Mouse (Mus musculus) heart, embryonic 16.5 days (tissue): ENCODE measurements around the gene Pcf11. TPM values are rescaled to one million over a fixed set of nuclear protein-coding genes. Genes with fewer than 3 reads are reported as not detected.

ENCODE experiments used
- ATAC-seq: fragments of 200-750 bp; cut with Nextera tagmentation; replicated peaks from 2 replicates; pipeline ENCODE4 v1.8.0; 2017; ENCODE audit warnings: moderate number of reproducible peaks; ENCODE audit not compliant: insufficient read depth, low FRiP score; ENCODE audit errors: extremely low read depth
- H3K27ac ChIP-seq: fragments of 300-500 bp; sonication (generic); 2 replicates; pipeline ENCODE4 v1.5.1; 2014; ENCODE audit warnings: mild to moderate bottlenecking, low read length, control low read depth, moderate library complexity
- H3K27me3 ChIP-seq: fragments of 300-500 bp; sonication (generic); 2 replicates; pipeline ENCODE4 v1.6.1; 2014; ENCODE audit warnings: low read length, mixed read lengths; ENCODE audit not compliant: control insufficient read depth, insufficient read depth
- H3K36me3 ChIP-seq: fragments of 300-500 bp; sonication (generic); 2 replicates; pipeline ENCODE4 v1.6.1; 2014; ENCODE audit not compliant: control insufficient read depth, insufficient read depth
- H3K4me1 ChIP-seq: fragments of 300-500 bp; sonication (generic); 2 replicates; pipeline ENCODE4 v1.6.1; 2014; ENCODE audit warnings: low read length, mixed read lengths; ENCODE audit not compliant: control insufficient read depth, insufficient read depth
- H3K4me2 ChIP-seq: fragments of 300-500 bp; sonication (generic); 2 replicates; pipeline ENCODE4 v1.6.1; 2014; ENCODE audit warnings: low read depth, mild to moderate bottlenecking, control low read depth, low read length
- H3K4me3 ChIP-seq: fragments of 300-500 bp; sonication (generic); 2 replicates; pipeline ENCODE4 v1.5.1; 2014; ENCODE audit warnings: mild to moderate bottlenecking, control low read depth, low read length
- H3K9ac ChIP-seq: fragments of 300-500 bp; sonication (generic); 2 replicates; pipeline ENCODE4 v1.6.1; 2014; ENCODE audit warnings: low read length, control low read depth
- H3K9me3 ChIP-seq: fragments of 300-500 bp; sonication (generic); replicated peaks from 2 replicates; pipeline ENCODE4 v1.6.1; 2016; ENCODE audit warnings: low read length; ENCODE audit not compliant: control insufficient read depth
- WGBS: fragments of 180-500 bp; shearing (Covaris S2); extraction: QIAGEN DNeasy Blood & Tissue Kit; methylation state at CpG from one replicate; pipeline ENCODE4 v1.1.7; 2014; 5-methylcytosine and 5-hydroxymethylcytosine counted together
- polyA plus RNA-seq: library from polyadenylated mRNA; unstranded; fragments of >200 nt; fragmentation: Nextera tagmentation; extraction: Ambion mirVana; gene quantifications from 2 replicates; pipeline ENCODE4 v1.2.1, GENCODE M21; 2015

Gene Pcf11
- polyA plus RNA-seq, 1 experiment from 2014 or later = 14.1 TPM

DNA sequence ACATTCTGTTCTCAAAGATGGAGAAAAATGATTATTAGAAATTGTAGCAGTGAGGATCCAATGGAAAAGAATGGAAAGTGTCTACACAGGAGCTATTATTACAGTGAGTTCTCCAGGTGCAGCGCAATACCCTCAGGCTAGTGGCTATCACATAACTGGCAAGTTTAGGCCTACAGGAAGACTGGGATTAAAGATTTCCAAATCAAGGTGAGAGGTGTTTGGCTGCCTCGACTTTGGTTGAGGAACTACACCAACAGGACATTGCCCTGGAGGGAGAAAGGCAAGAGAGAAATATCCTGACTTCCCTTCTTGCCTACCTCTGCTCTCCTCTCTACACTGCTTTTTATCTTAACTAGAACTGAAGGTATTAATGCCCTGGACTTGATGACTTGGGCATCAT lies 19.4 kb upstream of the Pcf11 start:
- no peak overlapping the region for H3K9ac ChIP-seq
- H3K4me2 ChIP-seq = no peak overlapping the region
- no peaks in the 10 kb centered on the region for H3K36me3 ChIP-seq
- ATAC-seq = no peak
- 71% methylated on average over 2 of the region's 2 CpGs for WGBS
- H3K27ac ChIP-seq = no peak overlapping the region
- H3K4me1 ChIP-seq = no peaks in the 10 kb centered on the region
- no peaks in the 10 kb centered on the region for H3K9me3 ChIP-seq
- H3K27me3 ChIP-seq = no peaks in the 10 kb centered on the region
- no peak overlapping the region for H3K4me3 ChIP-seq

DNA sequence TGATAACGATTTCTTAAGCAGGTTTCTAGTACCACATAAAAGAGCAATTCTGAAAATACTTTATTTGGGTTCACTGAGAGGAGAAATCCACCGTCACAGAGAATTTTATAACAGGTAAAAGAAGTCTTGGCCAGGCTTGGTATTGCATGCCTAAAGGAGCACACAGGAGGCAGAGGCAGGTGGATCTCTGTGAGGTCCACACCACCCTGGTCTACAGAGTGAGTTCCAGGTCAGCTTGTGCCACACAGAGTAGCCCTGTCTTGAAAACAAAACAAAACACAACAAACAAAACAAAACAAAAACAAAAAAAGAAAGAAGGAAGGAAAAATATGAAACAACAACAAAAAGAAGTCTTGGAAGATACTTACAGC lies 18.6 kb upstream of the Pcf11 start:
- 80% methylated on average over 2 of the region's 2 CpGs for WGBS
- Histone ChIP-seq H3K4me1 (no peaks in the 10 kb centered on the region), H3K36me3 (no peaks in the 10 kb centered on the region), H3K9me3 (no peaks in the 10 kb centered on the region), H3K4me2 (no peak overlapping the region), H3K9ac (no peak overlapping the region), H3K27ac (no peak overlapping the region), H3K27me3 (no peaks in the 10 kb centered on the region), H3K4me3 (no peak overlapping the region)
- no peak for ATAC-seq

DNA sequence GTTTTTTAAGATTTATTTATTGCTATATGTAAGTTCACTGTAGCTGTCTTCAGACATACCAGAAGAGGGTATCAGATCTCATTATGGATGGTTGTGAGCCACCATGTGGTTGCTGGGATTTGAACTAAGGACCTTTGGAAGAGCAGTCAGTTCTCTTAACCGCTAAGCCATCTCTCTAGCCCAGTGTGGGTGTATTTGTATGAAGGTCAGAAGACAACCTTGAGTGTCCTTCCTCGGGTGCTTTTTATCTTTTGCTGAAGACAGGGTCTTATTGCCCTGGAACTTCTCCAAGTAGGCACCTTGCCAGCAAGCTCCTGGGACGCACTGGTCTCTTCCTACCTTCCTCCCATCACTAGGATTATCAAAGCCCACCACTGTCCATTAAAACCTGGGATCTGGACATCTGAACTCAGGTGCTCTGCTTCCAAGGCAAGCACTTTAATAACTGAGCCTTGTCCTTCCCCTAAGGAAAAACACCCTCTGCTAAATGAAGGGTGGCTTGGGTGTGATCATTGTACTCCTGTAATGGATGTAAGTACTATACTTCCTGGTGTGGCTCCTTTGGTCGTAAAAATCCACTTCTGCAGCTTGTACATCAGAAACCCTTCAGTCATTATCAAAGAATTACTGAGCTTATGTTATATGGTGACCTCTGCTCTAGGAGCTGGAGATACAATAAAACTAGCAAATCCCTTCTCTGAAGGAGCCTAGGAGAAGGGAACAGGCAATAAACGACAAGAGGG lies 18.0 kb upstream of the Pcf11 start:
- no peak overlapping the region for H3K4me3 ChIP-seq
- H3K4me1 ChIP-seq = no peaks in the 10 kb centered on the region
- no peak overlapping the region for H3K4me2 ChIP-seq
- WGBS = 57% methylated on average over 5 of the region's 5 CpGs
- H3K36me3 ChIP-seq = no peaks in the 10 kb centered on the region
- H3K9ac ChIP-seq = no peak overlapping the region
- H3K27ac ChIP-seq = no peak overlapping the region
- H3K9me3 ChIP-seq = no peaks in the 10 kb centered on the region
- H3K27me3 ChIP-seq = no peaks in the 10 kb centered on the region
- ATAC-seq = no peak

- no peak overlapping the region for H3K4me3 ChIP-seq
- no peaks in the 10 kb centered on the region for H3K36me3 ChIP-seq
- H3K27ac ChIP-seq = no peak overlapping the region
- H3K4me2 ChIP-seq = no peak overlapping the region
- no peak overlapping the region for H3K9ac ChIP-seq
- 0 out of 2 replicates have a peak, but pooled peaks cover 2% of the 10 kb centered on the region for H3K9me3 ChIP-seq
- whole genome bisulfite sequencing = 44% methylated on average over 4 of the region's 4 CpGs
- H3K27me3 ChIP-seq = no peaks in the 10 kb centered on the region; the same call in 1 of the 2 replicates
- no peak for ATAC-seq
- H3K4me1 ChIP-seq = no peaks in the 10 kb centered on the region
These were observed 7.6 kb upstream of the Pcf11 start for GRCm38 (mm10) chr7:92677346-92677745.

DNA sequence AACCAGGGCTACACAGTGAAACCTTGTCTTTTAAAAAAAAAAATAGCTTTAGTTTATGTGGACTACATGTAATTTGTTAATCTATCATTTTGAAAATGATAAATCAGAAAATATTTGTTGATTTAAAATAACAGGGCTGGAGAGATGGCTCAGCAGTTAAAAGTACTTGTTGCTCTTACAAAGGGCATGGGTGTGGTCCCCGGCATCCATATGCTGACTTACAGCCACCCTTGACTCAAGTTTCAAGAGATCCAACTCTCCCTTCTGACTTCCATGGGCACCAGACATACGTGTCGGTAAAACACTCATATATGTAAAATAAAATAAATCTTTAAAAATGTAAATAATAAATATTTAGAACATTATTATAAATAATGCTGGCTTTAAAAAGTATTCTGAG lies 5.4 kb upstream of the Pcf11 start:
- Histone ChIP-seq H3K4me1 (peaks cover 3% of the 10 kb centered on the region; the same call in 1 of the 2 replicates), H3K36me3 (no peaks in the 10 kb centered on the region), H3K9ac (no peak overlapping the region), H3K9me3 (0 out of 2 replicates have a peak, but pooled peaks cover 2% of the 10 kb centered on the region), H3K4me2 (no peak overlapping the region), H3K4me3 (no peak overlapping the region), H3K27ac (no peak overlapping the region), H3K27me3 (no peaks in the 10 kb centered on the region; the same call in 1 of the 2 replicates)
- WGBS = 85% methylated on average over 3 of the region's 3 CpGs
- ATAC-seq = no peak

- Histone ChIP-seq H3K9me3 (0 out of 2 replicates have a peak, but pooled peaks cover 2% of the 10 kb centered on the region), H3K27me3 (no peaks in the 10 kb centered on the region; the same call in 1 of the 2 replicates), H3K9ac (peak overlapping the region; percentile 98), H3K4me3 (peak overlapping the region; percentile 99), H3K4me2 (peak overlapping the region; percentile 78), H3K27ac (peak overlapping the region; percentile 97), H3K4me1 (peaks cover 17% of the 10 kb centered on the region), H3K36me3 (no peaks in the 10 kb centered on the region)
- 0% methylated on average over 29 of the region's 29 CpGs for WGBS
- ATAC-seq = peak; percentile 19
These were observed 785 bp downstream of the Pcf11 start for GRCm38 (mm10) chr7:92668791-92669506.

- H3K9me3 ChIP-seq = no peaks in the 10 kb centered on the region
- no peaks in the 10 kb centered on the region for H3K27me3 ChIP-seq
- peaks cover 17% of the 10 kb centered on the region for H3K4me1 ChIP-seq
- peaks cover 11% of the 10 kb centered on the region for H3K36me3 ChIP-seq
- ATAC-seq = no peak
- peak overlapping the region; percentile 21; the same call in 1 of the 2 replicates for H3K9ac ChIP-seq
- H3K4me3 ChIP-seq = no peak overlapping the region; the same call in 1 of the 2 replicates
- H3K27ac ChIP-seq = no peak overlapping the region
- WGBS = 61% methylated on average over 7 of the region's 7 CpGs
- H3K4me2 ChIP-seq = peak overlapping the region; percentile 78
These were observed 3.4 kb downstream of the Pcf11 start for GRCm38 (mm10) chr7:92666274-92666820.

- WGBS = 97% methylated on average over 5 of the region's 5 CpGs
- Histone ChIP-seq H3K4me3 (no peak overlapping the region), H3K9me3 (no peaks in the 10 kb centered on the region; the same call in 1 of the 2 replicates), H3K4me2 (no peak overlapping the region), H3K27ac (no peak overlapping the region), H3K4me1 (peaks cover 6% of the 10 kb centered on the region; the same call in 1 of the 2 replicates), H3K36me3 (peaks cover 59% of the 10 kb centered on the region), H3K27me3 (no peaks in the 10 kb centered on the region), H3K9ac (no peak overlapping the region)
- ATAC-seq = no peak
These were observed 11.7 kb downstream of the Pcf11 start for GRCm38 (mm10) chr7:92658050-92658449.

DNA sequence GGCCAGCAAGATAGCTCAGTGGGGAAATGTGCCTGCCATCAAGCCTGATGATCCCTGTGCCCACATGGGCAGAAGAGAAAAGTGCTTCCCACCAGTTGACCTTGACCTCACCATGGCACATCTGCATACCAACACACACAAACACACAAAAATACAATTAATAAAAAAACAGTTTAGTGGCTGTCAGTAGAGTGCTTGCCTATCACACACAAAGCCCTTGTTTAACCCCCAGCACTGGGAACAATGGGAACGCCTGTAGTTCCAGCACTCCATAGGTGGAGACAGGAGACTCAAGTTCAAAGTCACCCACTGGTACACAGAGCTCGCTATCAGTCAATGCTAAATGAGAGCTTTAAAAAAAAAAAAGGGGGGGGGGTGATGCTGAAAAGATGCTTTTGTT lies 13.3 kb downstream of the Pcf11 start:
- 60% methylated on average over 2 of the region's 2 CpGs for WGBS
- H3K27me3 ChIP-seq = no peaks in the 10 kb centered on the region
- H3K36me3 ChIP-seq = peaks cover 51% of the 10 kb centered on the region
- H3K4me1 ChIP-seq = peaks cover 6% of the 10 kb centered on the region; the same call in 1 of the 2 replicates
- no peak overlapping the region for H3K4me2 ChIP-seq
- no peak overlapping the region for H3K9ac ChIP-seq
- no peak overlapping the region for H3K4me3 ChIP-seq
- no peak for ATAC-seq
- no peaks in the 10 kb centered on the region; the same call in 1 of the 2 replicates for H3K9me3 ChIP-seq
- no peak overlapping the region for H3K27ac ChIP-seq
